Mouse (Mus musculus): ENCODE measurements around the gene Plekhm3.

Plekhm3 gene

DNA sequence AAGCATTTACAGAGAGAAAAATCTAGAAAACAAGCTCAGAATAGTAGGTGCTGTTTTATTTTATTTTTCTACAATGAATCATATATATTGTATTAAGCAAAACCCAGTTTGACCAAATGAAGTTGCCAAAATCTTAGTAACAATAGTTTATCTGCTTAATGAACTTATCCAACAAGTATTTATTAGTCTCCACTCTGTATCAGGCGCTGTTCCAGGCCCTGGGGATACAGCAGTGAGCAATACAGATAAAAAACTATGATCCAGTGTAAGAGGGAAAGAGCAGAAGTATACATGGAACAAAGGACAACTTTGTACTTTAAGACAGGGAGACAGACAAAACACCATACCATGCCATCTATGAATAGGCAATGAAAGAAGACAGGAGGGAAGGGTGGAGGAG, 81.5 kb downstream of the Plekhm3 start:
- DNase-seq (ENCODE audit: low spot score), result no peak

DNA sequence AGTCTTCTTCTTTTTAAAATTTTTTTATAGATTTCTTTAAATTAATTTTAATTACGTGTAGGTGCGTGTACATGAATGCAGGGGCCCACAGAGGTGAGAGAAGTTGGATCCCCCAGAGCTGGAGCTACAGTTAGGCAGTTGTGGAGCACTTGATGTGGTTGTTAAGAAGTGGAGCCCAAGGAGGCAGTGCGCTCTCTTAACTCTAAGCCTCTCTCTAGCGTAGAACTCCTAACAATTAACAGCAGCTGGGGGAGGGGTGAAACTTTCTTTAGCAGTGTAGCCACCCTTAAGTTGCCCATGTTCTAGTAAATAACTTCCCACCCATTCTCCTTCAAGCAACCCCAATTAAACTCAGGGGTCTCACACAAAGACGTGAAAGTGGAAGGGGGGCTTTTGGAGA, 84.7 kb downstream of the Plekhm3 start:
- DNase-seq (ENCODE audit: low spot score), result no peak

DNA sequence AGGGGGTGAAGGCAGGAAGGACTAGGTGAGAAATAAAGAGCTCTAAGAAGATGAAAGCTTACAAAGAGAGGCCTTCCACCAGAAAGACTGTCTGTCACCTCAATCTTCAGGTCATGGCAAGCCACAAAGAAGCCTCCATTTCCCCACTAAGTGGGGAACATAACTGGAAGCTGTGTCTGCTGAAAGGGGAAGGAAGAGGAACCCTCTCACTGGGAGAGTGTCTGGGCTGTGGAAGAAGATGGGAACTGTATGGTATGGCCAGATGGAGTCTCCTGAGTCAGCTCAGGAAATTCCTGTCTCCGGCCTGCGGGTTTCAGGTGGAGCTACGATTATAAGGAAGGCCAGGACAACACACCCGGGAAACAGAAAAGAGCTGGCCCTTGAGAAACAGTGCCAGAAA, 88.9 kb downstream of the Plekhm3 start:
- DNase-seq (ENCODE audit: low spot score), result no peak

GRCm38 (mm10) chr1:64866140-64866539, 90.5 kb downstream of the Plekhm3 start:
- DNase-seq (ENCODE audit: low spot score), result no peak

DNA sequence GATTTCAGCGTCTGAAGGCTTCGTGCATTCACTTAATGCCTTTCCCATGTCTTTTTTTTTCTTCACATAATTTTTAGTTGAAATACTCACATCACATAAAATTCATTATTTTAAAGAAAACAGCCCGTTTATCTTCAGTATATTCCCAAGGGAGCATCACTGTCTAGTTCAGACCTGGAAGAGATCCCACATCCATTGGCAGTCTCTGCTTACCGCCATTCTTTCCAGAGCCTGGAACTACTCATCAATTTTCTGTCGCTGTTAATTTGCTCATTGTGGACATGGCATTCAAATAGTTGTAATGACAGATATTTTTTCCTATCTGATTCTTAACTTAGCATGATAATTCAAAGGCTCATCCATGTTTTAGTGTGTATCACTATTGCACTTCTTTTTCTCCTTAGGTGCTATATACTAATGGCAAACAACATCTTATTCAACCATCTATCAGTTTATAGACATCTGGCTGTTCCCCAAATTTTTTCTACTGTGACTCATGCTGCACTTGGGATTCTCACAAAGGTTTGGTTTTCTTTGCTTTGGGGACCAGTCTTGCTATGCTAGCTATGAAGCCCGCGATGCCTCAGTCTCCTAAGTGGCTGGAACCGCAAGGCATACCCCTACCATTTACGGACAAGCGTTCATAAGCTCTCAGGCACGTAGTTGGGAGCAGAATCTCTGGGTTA, 96.2 kb downstream of the Plekhm3 start:
- no peak for DNase-seq (ENCODE audit: low spot score)

DNA sequence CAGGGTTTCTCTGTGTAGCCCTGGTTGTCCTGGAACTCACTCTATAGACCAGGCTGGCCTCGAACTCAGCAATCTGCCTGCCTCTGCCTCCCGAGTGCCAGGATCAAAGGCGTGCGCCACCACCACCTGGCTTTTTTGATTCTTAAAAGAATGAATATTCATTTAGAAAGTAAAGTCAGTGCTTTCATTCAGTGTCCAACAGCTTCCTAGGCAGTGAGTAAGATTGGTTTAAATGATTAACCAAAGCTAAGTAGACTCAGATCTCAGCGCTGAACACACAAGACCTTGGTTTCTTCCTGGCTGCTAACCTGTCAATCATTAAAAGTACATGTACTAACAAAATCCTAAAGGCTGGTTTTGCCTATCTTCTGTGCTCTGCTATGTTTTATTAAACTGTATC, 96.8 kb downstream of the Plekhm3 start:
- DNase-seq (ENCODE audit: low spot score), result no peak

DNA sequence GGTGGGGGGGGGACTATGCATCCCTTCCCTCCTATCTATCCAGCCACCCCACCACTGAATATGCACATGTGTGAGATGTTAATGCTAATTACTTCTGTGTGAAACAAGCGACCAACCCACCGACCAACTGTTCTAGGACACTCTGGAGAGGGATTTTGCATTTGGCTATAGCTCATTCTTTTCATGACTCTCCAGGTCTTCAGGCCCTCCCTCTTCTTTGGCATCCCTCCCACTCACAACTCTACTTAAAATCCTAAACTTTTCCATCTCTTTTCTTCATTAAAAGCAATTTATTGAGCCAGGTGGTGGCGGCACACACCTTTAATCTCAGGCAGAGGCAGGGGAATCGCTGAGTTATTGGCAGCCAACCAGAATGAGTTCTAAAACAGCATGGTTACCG, 101.8 kb downstream of the Plekhm3 start:
- no peak for DNase-seq (ENCODE audit: low spot score)

DNA sequence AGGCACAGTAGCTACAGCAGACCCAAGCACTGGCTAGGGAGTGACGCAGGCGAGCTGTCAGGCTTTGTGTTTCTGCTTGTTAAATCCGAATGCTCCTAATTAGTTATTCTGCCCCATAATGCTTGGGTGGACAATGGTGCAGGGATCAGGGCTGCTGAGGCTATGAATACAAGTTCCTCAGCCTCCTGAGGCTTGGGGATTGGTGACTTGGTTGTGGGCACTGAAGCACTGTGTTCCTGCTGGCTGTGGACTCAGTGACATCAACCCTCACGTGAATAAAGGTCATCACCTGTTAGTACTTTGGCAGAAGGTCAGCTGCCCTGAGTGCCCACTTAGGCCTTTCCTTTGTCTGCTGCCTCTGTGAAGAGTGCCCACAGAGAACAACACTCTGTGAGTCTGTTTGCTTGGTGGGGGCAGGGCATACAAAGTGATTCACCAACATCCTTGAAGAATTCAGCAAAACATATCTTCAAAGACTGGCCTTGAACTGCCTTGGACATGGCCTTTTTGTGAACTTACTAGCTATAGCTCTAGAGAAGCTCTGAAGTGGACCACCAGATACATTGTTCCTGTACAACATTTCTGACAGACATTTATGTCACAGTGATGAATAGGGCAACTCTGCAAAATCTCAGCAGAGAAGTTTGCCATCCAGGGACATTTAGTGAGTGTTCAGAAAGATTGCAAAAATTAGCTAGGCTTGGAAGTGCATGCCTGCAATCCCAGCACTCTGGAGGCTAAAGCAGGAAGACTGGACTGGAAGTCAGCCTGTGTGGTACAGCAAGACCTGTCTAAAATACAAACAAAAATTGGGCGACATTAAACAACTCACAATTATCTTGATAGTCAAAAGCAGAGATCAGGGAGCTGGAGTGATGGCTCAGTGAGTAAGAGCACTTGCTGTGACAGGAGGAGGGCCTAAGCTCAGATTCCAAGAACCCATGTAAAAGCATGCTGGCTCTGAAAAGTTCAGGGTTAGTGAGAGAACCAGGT, 102.6 kb downstream of the Plekhm3 start:
- no peak for DNase-seq (ENCODE audit: low spot score)

- DNase-seq (ENCODE audit: low spot score), result no peak
Observed at GRCm38 (mm10) chr1:64853244-64853643, 103.4 kb downstream of the Plekhm3 start.

- no peak for DNase-seq (ENCODE audit: low spot score)
Observed at GRCm38 (mm10) chr1:64852272-64852671, 104.4 kb downstream of the Plekhm3 start.

DNA sequence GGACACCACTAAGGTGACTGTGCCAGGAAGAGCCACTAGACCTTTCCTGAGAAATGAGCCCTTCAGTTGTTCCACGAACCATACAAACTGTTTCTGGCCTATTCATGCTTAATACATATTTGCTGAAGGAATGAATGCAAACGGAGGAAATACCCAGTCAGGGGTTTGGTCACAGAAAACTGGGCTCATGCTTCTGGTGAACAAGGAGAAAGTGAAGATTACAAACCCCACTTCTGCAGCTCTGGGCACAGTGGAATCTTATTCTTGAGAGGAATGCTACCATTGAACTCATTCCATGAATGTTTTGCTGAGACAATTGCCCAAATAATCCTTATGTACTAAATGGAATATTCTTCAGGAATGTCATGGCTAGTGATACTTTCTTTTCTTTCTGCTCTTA, 106.3 kb downstream of the Plekhm3 start:
- DNase-seq (ENCODE audit: low spot score), result no peak

- no peak for DNase-seq (ENCODE audit: low spot score)
Observed at GRCm38 (mm10) chr1:64848996-64849395, 107.6 kb downstream of the Plekhm3 start.

- no peak for DNase-seq (ENCODE audit: low spot score)
Observed at GRCm38 (mm10) chr1:64848081-64848480, 108.5 kb downstream of the Plekhm3 start.

- DNase-seq (ENCODE audit: low spot score), result no peak
Observed at GRCm38 (mm10) chr1:64847565-64847964, 109.1 kb downstream of the Plekhm3 start.

- DNase-seq (ENCODE audit: low spot score), result no peak
Observed at GRCm38 (mm10) chr1:64844978-64845377, 111.6 kb downstream of the Plekhm3 start.

GRCm38 (mm10) chr1:64843900-64844616, 112.6 kb downstream of the Plekhm3 start:
- no peak for DNase-seq (ENCODE audit: low spot score)

DNA sequence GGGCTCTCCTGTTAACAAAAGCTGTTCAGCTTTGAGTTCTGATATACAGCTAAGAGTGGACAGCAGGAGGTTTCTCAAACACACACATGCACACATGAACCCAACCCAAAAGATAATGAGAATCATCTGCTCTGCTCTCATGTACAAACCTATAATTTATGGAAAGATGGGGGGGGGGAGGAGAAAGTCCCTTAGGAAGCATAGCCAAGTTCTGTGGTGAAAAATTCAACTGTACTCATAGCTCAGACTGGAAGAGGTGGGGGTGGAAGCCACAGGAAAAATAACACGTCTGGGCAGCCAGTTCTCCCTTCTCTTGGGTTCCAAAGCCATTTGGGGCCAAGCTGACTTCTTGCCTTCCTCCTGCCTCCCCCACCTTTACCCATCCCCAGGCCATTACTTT, 115.7 kb downstream of the Plekhm3 start:
- no peak for DNase-seq (ENCODE audit: low spot score)

DNA sequence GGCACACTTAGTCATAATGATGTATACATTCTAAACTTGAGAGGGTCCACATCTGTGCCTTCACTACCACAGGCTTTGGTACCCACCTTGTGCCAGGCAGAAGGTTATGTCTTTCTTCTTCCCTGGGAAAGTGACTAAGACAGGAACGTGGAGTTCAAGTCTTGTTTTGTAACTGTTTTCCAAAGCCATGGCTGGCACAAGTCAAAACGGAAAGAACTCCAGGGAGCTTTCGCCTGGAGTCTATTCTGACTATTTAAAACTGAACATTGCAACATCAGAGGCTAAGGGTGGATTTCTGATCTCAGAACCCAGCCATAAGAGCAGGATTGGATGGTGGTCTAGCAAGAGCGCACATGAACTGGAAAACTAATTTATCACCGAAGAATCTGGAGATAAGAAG, 120.0 kb downstream of the Plekhm3 start:
- no peak for DNase-seq (ENCODE audit: low spot score)

GRCm38 (mm10) chr1:64836114-64836513, 120.5 kb downstream of the Plekhm3 start:
- DNase-seq (ENCODE audit: low spot score), result no peak

DNA sequence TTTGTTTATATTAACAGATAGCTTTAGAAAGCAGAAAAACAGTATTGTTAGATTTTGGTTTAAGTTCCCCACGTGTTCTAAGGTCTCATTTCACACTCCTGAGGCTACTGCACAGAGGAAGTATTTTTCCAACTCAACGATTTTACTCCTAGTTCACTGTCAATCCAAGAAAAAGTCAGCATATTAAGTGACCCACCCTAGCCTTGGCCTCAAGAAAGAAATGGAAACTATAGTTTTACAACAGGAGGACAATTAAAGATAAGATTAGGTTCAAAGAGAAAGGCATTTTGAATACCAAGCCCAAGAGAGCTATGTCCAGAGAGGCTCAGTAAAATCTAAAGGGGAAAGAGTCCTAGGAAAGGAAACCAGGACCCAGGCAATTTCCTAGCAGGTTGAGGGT, 125.1 kb downstream of the Plekhm3 start:
- no peak for DNase-seq (ENCODE audit: low spot score)

GRCm38 (mm10) chr1:64827434-64827833, 129.2 kb downstream of the Plekhm3 start:
- DNase-seq (ENCODE audit: low spot score), result no peak

- no peak for DNase-seq (ENCODE audit: low spot score)
Observed at GRCm38 (mm10) chr1:64826348-64827103, 130.1 kb downstream of the Plekhm3 start.

All from testis, postnatal 14 days (tissue).